Mouse (Mus musculus) cerebellum, adult 18-20 months (tissue): ENCODE data around the gene Hpcal1.

ENCODE experiments used
- DNase-seq, 2 experiments: peaks; one replicate each; pipeline ENCODE4 v3.0.0; 2021

The Hpcal1 gene

GRCm38 (mm10) chr12:17715720-17716478, 25.2 kb downstream of the Hpcal1 start:
- no peak for DNase-seq

- no peak for DNase-seq
Measured at GRCm38 (mm10) chr12:17717257-17717656, 26.6 kb downstream of the Hpcal1 start.

GRCm38 (mm10) chr12:17718146-17718545, 27.5 kb downstream of the Hpcal1 start:
- no peak for DNase-seq

GRCm38 (mm10) chr12:17721058-17721457, 30.4 kb downstream of the Hpcal1 start:
- peak; percentile 62 to 64 for DNase-seq

- no peak for DNase-seq
Measured at GRCm38 (mm10) chr12:17722452-17723181, 32.0 kb downstream of the Hpcal1 start.

GRCm38 (mm10) chr12:17723182-17723570, 32.5 kb downstream of the Hpcal1 start:
- no peak for DNase-seq

GRCm38 (mm10) chr12:17723999-17724398, 33.3 kb downstream of the Hpcal1 start:
- no peak for DNase-seq

- no peak for DNase-seq
Measured at GRCm38 (mm10) chr12:17724412-17725090, 33.9 kb downstream of the Hpcal1 start.

GRCm38 (mm10) chr12:17725592-17725991, 34.9 kb downstream of the Hpcal1 start:
- no peak for DNase-seq

GRCm38 (mm10) chr12:17726576-17727320, 36.1 kb downstream of the Hpcal1 start:
- peak in 1 of 2 experiments; percentile 50 for DNase-seq

- DNase-seq = peak; percentile 39 to 57
Measured at GRCm38 (mm10) chr12:17727676-17728339, 37.2 kb downstream of the Hpcal1 start.

GRCm38 (mm10) chr12:17729211-17729900, 38.7 kb downstream of the Hpcal1 start:
- DNase-seq = no peak

GRCm38 (mm10) chr12:17732006-17732405, 41.4 kb downstream of the Hpcal1 start:
- DNase-seq = no peak

- DNase-seq = no peak
Measured at GRCm38 (mm10) chr12:17732546-17732945, 41.9 kb downstream of the Hpcal1 start.

- DNase-seq = peak in 1 of 2 experiments; percentile 41
Measured at GRCm38 (mm10) chr12:17733114-17733904, 42.7 kb downstream of the Hpcal1 start.

- no peak for DNase-seq
Measured at GRCm38 (mm10) chr12:17736396-17736795, 45.7 kb downstream of the Hpcal1 start.

- no peak for DNase-seq
Measured at GRCm38 (mm10) chr12:17736859-17737577, 46.4 kb downstream of the Hpcal1 start.

GRCm38 (mm10) chr12:17737808-17738207, 47.2 kb downstream of the Hpcal1 start:
- no peak for DNase-seq

GRCm38 (mm10) chr12:17738473-17738872, 47.8 kb downstream of the Hpcal1 start:
- no peak for DNase-seq

- DNase-seq = no peak
Measured at GRCm38 (mm10) chr12:17740226-17740625, 49.6 kb downstream of the Hpcal1 start.
